Comparison of ENCODE assay signal across 8 mouse cellular contexts in the genomic region with DNA sequence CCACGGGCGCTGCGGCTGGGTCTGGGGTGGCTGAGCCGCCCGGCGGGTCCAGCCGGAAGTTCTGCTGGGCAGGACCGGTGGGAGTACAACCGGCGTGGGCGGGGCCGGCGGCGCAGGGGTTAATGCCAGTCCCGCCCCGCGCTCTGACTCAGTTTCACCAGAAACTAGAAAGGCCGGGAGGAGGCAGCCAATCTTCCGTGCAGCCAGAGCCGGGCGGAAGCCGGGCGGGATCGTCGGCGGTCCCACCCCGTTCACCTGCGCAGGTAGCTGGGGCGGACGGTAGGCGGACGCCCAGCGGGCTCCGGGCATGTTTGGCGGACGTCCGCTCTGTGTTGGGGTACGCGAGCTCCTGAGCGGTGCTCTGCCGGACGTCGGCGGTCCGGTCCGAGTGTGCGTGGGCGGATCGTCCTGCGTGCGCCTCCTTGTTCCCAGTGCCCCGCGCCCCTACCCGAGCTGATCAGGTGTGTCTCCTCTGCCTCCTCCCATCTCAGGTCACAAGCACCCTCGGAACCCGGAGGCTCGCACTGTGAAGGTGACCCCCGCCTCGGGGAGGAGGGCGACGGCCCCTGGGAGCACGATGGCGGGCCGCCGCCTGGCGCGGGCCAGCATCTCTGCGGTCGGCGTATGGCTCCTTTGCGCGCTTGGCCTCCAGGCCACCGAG. TPM values are rescaled to one million over a fixed set of nuclear protein-coding genes. Genes with fewer than 3 reads are reported as not detected.
DNase-seq lines count a peak whose midpoint lies in the region; ATAC-seq and TF ChIP-seq lines count a peak whose summit lies in the region.

TSS of gene Spint1 (plus strand) at position 153 of the 661 bp plus-strand sequence.

- no peak for TF ChIP-seq CTCF in spleen, adult 2 months (IDR thresholded peaks at IDR 0.05; ENCODE audit: extremely low read depth, insufficient read depth, insufficient read length, insufficient replicate concordance)
- no peak for TF ChIP-seq CTCF in embryonic fibroblast, embryonic 13.5 days (IDR thresholded peaks at IDR 0.05; ENCODE audit: borderline replicate concordance, insufficient read depth, low read length)
- no peak for TF ChIP-seq CTCF in lung, postnatal 0 days (IDR thresholded peaks at IDR 0.05)
- no peak for TF ChIP-seq CTCF in testis, adult 2 months (IDR thresholded peaks at IDR 0.05; ENCODE audit: control insufficient read depth, insufficient read depth, insufficient replicate concordance, low read depth, low read length)

- H3K36me3 ChIP-seq in spleen, adult 2 months (ENCODE audit: control insufficient read depth, insufficient read depth, low read length): no peaks in the 10 kb centered on the region
- H3K36me3 ChIP-seq in lung, postnatal 0 days (ENCODE audit: insufficient read depth, low read length): no peaks in the 10 kb centered on the region
- H3K36me3 ChIP-seq in testis, adult 2 months (ENCODE audit: control insufficient read depth, insufficient read depth, low read length): no peaks in the 10 kb centered on the region

- peaks cover 8% of the 10 kb centered on the region for H3K4me1 ChIP-seq in spleen, adult 2 months (ENCODE audit: control insufficient read depth, insufficient read depth, insufficient read length)
- no peaks in the 10 kb centered on the region for H3K4me1 ChIP-seq in embryonic fibroblast, embryonic 13.5 days (ENCODE audit: control insufficient read depth, insufficient read depth, low read length)
- no peaks in the 10 kb centered on the region; the same call in none of the 2 replicates for H3K4me1 ChIP-seq in lung, postnatal 0 days (ENCODE audit: insufficient read depth, low read depth, low read length)
- H3K4me1 ChIP-seq in testis, adult 2 months (ENCODE audit: control insufficient read depth, insufficient read depth, low read length): peaks cover 4% of the 10 kb centered on the region

- no peak within 1 kb of the TSS for H3K27ac ChIP-seq in spleen, adult 2 months (ENCODE audit: insufficient read depth, low read length)
- no peak within 1 kb of the TSS for H3K27ac ChIP-seq in embryonic fibroblast, embryonic 13.5 days (ENCODE audit: insufficient read depth, low read length)
- H3K27ac ChIP-seq in lung, postnatal 0 days (ENCODE audit: low read length): peak within 1 kb of the TSS; percentile 88
- no peak within 1 kb of the TSS for H3K27ac ChIP-seq in testis, adult 2 months (ENCODE audit: control insufficient read depth, insufficient read depth, low read depth, low read length)

- H3K9ac ChIP-seq in lung, postnatal 0 days (replicated peaks; ENCODE audit: low read depth): peak within 1 kb of the TSS; percentile 56

- ATAC-seq in lung, postnatal 0 days: peak; percentile 85

- H3K27me3 ChIP-seq in spleen, adult 2 months (ENCODE audit: control insufficient read depth, insufficient read depth, low read length): peaks cover 8% of the 10 kb centered on the region; the same call in 1 of the 2 replicates
- H3K27me3 ChIP-seq in lung, postnatal 0 days (replicated peaks; ENCODE audit: insufficient read depth, low read length): peaks cover 18% of the 10 kb centered on the region; the same call in 1 of the 2 replicates
- H3K27me3 ChIP-seq in testis, adult 2 months (ENCODE audit: control insufficient read depth, insufficient read depth, low read length): no peaks in the 10 kb centered on the region

- WGBS in spleen, adult 2 months: 3% methylated on average over 73 of the region's 73 CpGs
- WGBS in lung, postnatal 0 days: 2% methylated on average over 58 of the region's 73 CpGs

- no peaks in the 10 kb centered on the region for H3K9me3 ChIP-seq in lung, postnatal 0 days (ENCODE audit: low read length)

- no peak for TF ChIP-seq POLR2A in spleen, adult 2 months (IDR thresholded peaks at IDR 0.05; ENCODE audit: low read depth, low read length)
- TF ChIP-seq POLR2A in embryonic fibroblast, embryonic 13.5 days (IDR thresholded peaks at IDR 0.05; ENCODE audit: low read depth, low read length): no peak
- no peak for TF ChIP-seq POLR2A in testis, adult 2 months (IDR thresholded peaks at IDR 0.05; ENCODE audit: control insufficient read depth, low read depth, low read length)

- peak within 1 kb of the TSS; percentile 51 for H3K4me3 ChIP-seq in spleen, adult 2 months (ENCODE audit: extremely low read depth, insufficient read depth, insufficient read length)
- peak within 1 kb of the TSS; percentile 27; the same call in 1 of the 2 replicates for H3K4me3 ChIP-seq in embryonic fibroblast, embryonic 13.5 days (ENCODE audit: insufficient read depth, low read length)
- H3K4me3 ChIP-seq in lung, postnatal 0 days (ENCODE audit: low read depth, low read length): peak within 1 kb of the TSS; percentile 53
- H3K4me3 ChIP-seq in testis, adult 2 months (ENCODE audit: control insufficient read depth, low read depth, low read length): peak within 1 kb of the TSS; percentile 77

- H3K4me2 ChIP-seq in lung, postnatal 0 days (replicated peaks; ENCODE audit: low read depth, low read length): peak within 1 kb of the TSS; percentile 72

- no peak for TF ChIP-seq EP300 in lung, postnatal 0 days (IDR thresholded peaks at IDR 0.05)

- DNase-seq in spleen, adult 2 months (ENCODE audit: low read depth in 1 of 2, low spot score in 2 of 2): no peak
- no peak for DNase-seq in spleen, adult 12 weeks (ENCODE audit: low spot score)
- DNase-seq in kidney, adult 8-10 months: peak; percentile 68 to 74
- peak; percentile 81 for DNase-seq in lung, postnatal 0 days (ENCODE audit: low spot score)
- DNase-seq in layer of hippocampus, adult 9-11 months: no peak
- DNase-seq in layer of hippocampus, adult 9-10 months (ENCODE audit: low spot score): no peak

RNA-seq across cellular contexts. Expression of gene Spint1, which starts in this region (rescaled TPM):
- polyA plus RNA-seq in spleen, adult 2 months (2012; rRNA removed): 2.9 and 7.2 TPM in 2 replicates
- 0.30 TPM in 1 of 2 replicates, not detected in the other for polyA plus RNA-seq in embryonic fibroblast, embryonic 13.5 days (2011; ENCODE audit: insufficient read length, low read depth, missing spikeins)
- 53.7 and 54.8 TPM in 2 replicates for polyA plus RNA-seq in lung, postnatal 0 days (2015; fragmentation: Nextera tagmentation; extraction: Ambion mirVana)
- polyA plus RNA-seq in testis, adult 2 months (2012; rRNA removed): 3.6 and 4.7 TPM in 2 replicates

Comparison
In these comparisons a context has a peak if more than half of its experiments do, and no peak if none do; other contexts are left out.
1. DNase-seq: peak in kidney, adult 8-10 months (2 of 2) and lung, postnatal 0 days (single experiment); none in spleen, adult 2 months (0 of 2), spleen, adult 12 weeks (single experiment), layer of hippocampus, adult 9-11 months (single experiment) and layer of hippocampus, adult 9-10 months (single experiment).
2. H3K4me3 ChIP-seq: peak in every context shown above with its lines; median percentile 77 in testis, adult 2 months; 53 in lung, postnatal 0 days; 51 in spleen, adult 2 months; 27 in embryonic fibroblast, embryonic 13.5 days.